Mouse (Mus musculus) liver, adult 2 months (tissue): Measurements from ENCODE around the gene Sept11.

ENCODE experiments used
- CTCF ChIP-seq: fragments of 200-500 bp; IDR thresholded peaks from 2 replicates; pipeline ENCODE4 v1.5.1; 2011; ENCODE audit warnings: low read depth, low read length, control low read depth
- POLR2A ChIP-seq: fragments of 200-500 bp; IDR thresholded peaks from 2 replicates; pipeline ENCODE4 v1.6.1; 2011; ENCODE audit warnings: low read length, control low read depth; ENCODE audit not compliant: insufficient read depth; ENCODE audit errors: extremely low read depth

DNA sequence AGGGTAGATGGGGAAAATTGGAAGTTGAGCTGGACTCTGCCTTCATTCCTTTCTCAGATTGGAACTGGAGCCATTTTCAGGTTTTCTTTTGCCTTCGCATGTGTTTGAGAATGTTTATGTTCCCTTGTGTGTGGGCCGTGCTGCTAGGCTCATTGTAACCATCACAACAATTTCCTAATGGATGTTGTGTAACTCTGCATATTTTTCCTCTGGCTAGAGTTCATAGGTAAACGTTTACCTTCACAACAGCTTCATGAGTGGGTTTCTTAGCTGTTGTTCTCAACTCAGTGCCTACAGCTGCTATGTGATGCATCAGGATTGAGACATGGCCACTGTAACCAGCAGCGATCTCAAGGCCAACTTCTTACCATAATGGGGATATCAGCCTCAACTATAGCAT, 15.5 kb downstream of the Sept11 start:
- no peak for TF ChIP-seq CTCF
- no peak for TF ChIP-seq POLR2A
